Mouse (Mus musculus): Measurements from ENCODE around the gene Jph4.

Jph4 gene

DNA sequence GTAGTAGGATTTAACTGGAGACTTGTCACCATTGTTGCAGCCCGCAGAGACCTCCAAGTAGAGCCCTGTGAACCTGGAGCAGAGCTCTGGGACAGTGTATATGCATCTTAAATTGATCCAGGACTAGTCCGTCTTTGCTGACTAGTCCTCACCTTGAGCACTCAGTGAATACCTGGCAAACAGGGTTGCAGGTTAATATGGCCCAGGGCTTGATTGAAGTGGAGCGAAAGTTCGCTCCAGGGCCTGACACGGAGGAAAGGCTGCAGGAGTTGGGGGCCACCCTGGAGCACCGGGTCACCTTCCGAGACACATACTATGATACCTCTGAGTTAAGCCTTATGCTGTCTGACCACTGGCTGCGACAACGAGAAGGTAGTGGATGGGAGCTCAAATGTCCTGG, 21.5 kb downstream of the Jph4 start:
- DNase-seq (ENCODE audit: low spot score in 2 of 2): no peak

DNA sequence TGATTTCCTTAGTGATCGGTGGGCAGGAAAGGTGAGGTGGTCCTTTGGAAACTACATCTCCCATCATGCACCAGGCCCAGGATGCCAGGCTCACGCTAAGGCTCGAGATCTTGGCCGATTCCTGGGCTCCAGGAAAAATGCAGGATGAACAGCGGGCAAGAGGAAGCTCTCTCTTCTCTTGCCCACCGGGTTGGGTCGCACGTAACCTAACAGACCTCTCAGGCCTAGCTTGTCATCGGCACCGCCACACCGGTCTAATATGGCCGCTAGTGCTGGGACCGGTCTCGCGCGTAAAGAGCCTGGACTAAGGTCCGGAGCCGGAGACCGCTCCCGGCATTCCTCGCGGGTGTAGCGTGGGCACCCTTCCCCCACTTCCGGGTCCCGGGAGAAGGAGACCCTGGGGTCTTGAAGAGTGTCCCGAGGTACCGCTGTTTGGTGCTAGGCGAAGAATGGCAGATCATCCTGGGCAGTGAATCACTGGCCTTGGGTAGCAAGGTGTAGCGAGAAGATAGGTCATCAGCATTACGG, 22.0 kb downstream of the Jph4 start, which contains the start of gene Thtpa:
Gene Thtpa (plus strand): TSS at position 81 of the 528 bp plus-strand sequence.
- DNase-seq (ENCODE audit: low spot score in 2 of 2): no peak

DNA sequence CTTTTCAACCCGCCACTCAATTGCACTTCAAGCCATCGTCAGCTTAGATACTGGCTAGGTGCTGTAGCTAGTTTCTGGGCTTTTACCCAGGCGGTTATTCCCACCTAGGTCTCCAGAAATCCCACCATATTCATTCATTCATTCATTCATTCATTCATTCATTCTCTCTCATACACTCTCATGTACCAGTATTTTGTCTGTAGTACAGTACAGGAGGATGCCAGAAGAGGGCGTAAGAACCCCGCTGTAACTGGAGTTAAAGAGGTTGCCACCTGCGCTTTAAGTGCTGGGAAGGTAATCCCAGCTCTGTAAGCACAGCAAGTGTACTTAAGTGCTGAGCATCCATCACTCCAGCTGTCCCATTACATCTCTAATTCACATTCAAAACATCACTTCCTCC, 22.8 kb downstream of the Jph4 start:
- DNase-seq (ENCODE audit: low spot score in 2 of 2): no peak

DNA sequence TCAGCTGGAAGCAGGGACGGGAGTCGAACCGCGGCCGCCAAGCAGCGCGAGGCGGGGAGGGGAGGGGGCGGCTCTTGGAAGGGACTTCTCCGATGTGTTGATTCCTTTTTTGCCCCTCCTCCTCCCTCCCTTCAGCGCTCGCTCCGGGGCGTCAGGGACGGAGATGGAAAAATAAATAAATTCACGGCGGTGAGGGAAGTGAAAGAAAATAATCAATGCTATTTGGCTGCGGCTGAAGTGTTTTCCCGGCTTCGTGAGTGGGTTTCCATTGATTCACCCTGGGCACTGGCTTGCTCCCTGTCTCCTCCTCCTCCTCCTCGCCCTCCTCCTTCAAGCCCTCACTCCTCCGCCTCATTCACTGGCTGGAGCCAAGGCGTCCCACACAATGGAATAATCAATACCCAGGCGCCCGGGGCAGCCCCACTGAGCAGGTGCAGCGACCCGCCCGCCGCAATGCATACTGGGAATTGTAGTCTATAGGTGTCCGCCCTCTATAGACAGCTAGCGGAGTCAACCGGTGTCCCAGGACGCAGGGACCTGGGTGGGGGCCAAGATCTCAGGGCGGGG, 24.6 kb downstream of the Jph4 start, which contains the start of gene Zfhx2:
Gene Zfhx2 (minus strand): TSS at position 314 of the 567 bp plus-strand sequence.
- peak; percentile 91 for DNase-seq (ENCODE audit: low spot score in 2 of 2)

- no peak for DNase-seq (ENCODE audit: low spot score in 2 of 2)
Measured at GRCm38 (mm10) chr14:55091209-55091865, 25.4 kb downstream of the Jph4 start.

GRCm38 (mm10) chr14:55089199-55089947, 27.4 kb downstream of the Jph4 start:
- DNase-seq (ENCODE audit: low spot score in 2 of 2): no peak

DNA sequence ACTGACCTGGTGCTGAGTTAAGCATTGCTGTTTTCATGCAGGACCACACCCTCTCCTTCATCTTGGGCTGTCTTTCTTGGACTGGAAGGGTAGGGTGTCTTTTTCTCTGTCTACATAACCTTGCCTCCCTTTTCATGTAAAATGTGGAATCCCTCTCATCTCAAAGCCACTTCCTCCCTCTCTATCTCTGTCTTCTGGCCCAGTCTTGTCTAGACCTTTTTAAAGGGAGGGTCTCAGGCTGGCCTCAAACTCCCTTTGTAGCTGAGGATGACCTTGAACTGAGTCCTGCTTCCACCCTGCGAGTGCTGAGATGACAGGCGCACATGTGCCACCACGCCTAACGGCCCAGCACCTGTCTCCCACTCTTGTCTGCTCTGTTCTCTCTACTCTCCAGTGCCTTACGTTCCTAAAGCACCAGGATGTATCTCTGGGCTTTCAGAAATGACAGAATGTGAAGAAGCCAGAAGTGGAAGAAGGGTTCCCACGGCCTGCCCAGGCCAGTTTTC, 30.7 kb downstream of the Jph4 start:
- no peak for DNase-seq (ENCODE audit: low spot score in 2 of 2)

GRCm38 (mm10) chr14:55085324-55086008, 31.3 kb downstream of the Jph4 start:
- no peak for DNase-seq (ENCODE audit: low spot score in 2 of 2)

DNA sequence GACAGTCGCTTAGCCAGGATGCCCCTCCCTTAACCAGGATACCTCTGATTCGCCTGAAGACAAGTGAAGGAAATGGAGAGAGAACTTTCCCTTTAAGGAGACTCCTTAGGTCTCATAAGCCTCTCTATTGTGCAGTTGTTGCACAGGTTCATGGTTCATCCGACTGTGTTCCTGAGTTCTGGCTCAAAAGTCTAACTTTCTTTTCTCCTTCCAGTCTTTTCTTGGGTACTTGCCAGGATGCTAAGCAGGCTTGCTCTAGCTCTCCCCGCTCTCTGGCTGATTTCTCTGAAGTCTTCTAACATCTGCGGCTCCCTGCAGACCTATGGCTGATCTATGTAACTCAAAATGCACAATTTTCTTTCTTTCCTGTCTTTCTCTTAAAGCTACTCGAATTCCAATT, 33.3 kb downstream of the Jph4 start:
- DNase-seq (ENCODE audit: low spot score in 2 of 2): no peak

GRCm38 (mm10) chr14:55081105-55081504, 35.6 kb downstream of the Jph4 start:
- no peak for DNase-seq (ENCODE audit: low spot score in 2 of 2)

DNA sequence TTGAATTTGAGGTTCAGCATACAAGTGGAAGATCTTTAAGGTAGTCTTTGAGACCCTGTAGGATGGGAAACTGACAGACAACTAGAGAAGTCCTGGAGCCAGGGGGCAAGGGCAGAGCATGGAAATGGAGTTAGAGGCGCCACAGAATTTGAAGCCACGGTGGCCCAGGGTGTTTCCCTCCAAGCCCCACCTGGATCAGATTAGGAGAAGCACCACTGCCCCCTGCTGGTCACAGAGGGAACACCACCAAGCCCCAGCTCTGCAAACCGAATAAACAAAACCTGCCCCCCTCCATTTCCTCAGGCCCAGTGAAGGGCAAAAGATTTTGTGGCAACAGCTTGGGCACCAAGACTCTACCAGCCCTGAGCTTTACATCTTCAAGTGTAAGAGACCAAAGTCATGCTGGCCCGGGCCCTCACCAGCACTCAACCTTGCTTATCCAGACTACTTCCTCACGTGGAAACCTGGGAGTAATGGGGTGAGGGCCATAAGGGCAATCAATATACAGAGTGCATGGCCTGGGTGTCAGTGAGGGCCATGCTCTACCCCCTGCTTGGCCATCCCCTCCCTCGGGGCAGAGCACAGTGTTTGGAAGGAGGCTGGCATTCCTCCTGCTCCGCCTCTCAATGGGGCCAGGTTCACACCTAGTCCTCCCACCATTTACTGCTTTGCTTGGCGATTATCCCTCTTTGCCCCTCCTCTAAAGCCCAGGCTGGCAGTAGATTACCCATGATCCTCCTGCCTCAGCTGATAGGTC, 37.3 kb downstream of the Jph4 start:
- peak in 1 of 2 experiments; percentile 63 for DNase-seq (ENCODE audit: low spot score in 2 of 2)

- no peak for DNase-seq (ENCODE audit: low spot score in 2 of 2)
Measured at GRCm38 (mm10) chr14:55078366-55078989, 38.3 kb downstream of the Jph4 start.

- DNase-seq (ENCODE audit: low spot score in 2 of 2): no peak
Measured at GRCm38 (mm10) chr14:55077481-55078365, 39.0 kb downstream of the Jph4 start.

- DNase-seq (ENCODE audit: low spot score in 2 of 2): no peak
Measured at GRCm38 (mm10) chr14:55076956-55077355, 39.8 kb downstream of the Jph4 start.

DNA sequence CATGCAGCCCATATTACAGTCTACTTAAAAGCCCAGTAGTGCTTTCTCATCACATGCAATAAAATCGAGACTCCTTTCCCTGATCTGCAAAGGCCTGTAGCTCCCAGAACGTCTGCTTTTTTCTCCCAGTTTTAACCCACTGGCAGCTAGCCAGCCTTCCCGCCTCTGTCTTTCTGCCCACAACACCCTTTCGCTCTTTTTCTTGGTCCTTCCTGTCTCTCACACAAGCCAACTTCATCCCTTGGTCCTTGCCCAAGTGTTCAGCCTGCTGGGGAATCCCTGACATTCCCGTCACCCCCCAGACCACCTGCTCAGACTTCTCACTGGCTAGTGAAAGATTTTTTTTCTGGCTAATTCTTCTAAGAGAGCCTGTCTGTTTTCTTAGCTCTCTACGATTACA, 40.5 kb downstream of the Jph4 start:
- peak; percentile 61 to 63 for DNase-seq (ENCODE audit: low spot score in 2 of 2)

DNA sequence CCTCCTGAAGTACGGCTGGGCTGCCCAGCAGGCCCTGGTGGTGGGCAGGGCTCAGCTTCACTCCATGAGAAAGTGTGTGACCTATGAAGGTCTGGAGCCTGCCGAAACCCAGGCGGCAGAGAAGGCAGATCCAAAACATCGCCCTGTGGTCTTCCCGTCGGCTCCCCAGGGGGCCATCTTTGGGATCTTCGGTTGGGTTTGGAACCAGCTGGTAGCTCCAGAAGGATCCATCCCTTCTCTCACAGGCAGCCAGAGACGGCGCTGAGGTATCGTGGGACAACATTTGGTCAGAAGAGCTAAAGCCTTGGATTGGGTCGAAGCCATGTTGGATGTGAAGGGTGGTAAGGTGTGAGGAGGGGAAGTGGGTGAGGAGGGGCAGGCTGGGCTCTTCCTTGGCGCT, 42.3 kb downstream of the Jph4 start:
- DNase-seq (ENCODE audit: low spot score in 2 of 2): no peak

DNA sequence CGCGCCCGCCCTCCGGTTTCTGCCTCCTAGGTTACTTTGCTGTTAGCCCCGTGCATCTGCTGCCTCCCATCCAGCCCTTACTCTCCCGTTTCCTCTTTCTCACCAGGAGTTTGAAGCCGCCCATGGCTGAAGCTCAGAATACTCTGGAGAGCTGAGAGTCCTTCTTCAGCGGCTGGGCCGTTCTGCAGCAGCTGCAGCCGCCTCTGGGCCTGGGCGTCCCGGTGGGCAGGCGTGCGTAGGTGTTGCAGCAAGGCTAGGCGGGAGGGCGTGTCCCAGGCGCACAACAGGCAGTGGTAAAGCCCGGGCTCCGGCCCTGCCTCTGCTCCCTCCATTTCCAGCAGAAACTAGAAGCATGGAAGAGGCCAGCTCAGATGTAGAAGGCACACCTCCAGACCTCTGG, 45.0 kb downstream of the Jph4 start:
- DNase-seq (ENCODE audit: low spot score in 2 of 2): no peak

GRCm38 (mm10) chr14:55066042-55066441, 50.7 kb downstream of the Jph4 start:
- no peak for DNase-seq (ENCODE audit: low spot score in 2 of 2)

GRCm38 (mm10) chr14:55065391-55065790, 51.3 kb downstream of the Jph4 start:
- no peak for DNase-seq (ENCODE audit: low spot score in 2 of 2)

All from frontal cortex, postnatal 14 days (tissue).